Mouse (Mus musculus) thymus, adult 2 months (tissue): ENCODE data around the gene Trappc3.

Source experiments
- CTCF ChIP-seq: fragments of 200-500 bp; IDR thresholded peaks from 2 replicates; pipeline ENCODE4 v1.5.1; 2012; ENCODE audit warnings: mild to moderate bottlenecking, control low read depth, low read length, moderate library complexity, borderline replicate concordance; ENCODE audit not compliant: control insufficient read depth, poor library complexity, insufficient read depth; ENCODE audit errors: extremely low read depth
- POLR2A ChIP-seq: fragments of 200-500 bp; IDR thresholded peaks from 2 replicates; pipeline ENCODE4 v1.6.1; 2012; ENCODE audit warnings: mild to moderate bottlenecking, low read length, control low read depth, moderate library complexity; ENCODE audit not compliant: control insufficient read depth, poor library complexity, insufficient read depth; ENCODE audit errors: extremely low read depth

DNA sequence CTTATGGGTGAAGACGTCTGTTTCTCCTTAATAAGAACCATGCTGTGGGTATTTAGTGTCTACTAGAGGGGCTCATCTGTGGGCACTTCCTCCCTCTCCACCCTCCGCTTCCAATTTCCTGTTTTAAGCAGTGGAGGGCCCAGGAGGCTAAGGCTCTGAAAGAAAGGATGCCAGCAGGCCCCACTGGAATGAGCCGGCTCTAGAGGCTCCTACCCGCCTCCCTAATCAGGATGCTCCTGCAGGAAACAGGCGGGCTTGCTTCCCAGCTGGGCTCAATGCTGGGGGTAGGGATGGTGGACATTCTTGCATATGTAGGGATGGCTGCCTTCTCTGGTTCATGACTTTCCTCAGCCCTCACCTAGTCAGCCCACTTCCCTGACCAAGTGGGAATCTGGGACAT lies 51.1 kb downstream of the Trappc3 start:
- TF ChIP-seq CTCF: no peak
- no peak for TF ChIP-seq POLR2A
